Mouse (Mus musculus) splenic B cell, adult 2 months (primary cell): ENCODE data around the gene Hmx3.

Experiments used
- DNase-seq: peaks from one replicate; pipeline ENCODE4 v3.0.0-alpha.2; 2011; ENCODE audit warnings: low read depth, low spot score
- H3K27me3 ChIP-seq: 2 replicates; pipeline ENCODE4 v1.6.1; 2012; ENCODE audit warnings: mild to moderate bottlenecking, low read length, moderate library complexity, mixed read lengths; ENCODE audit not compliant: control insufficient read depth, poor library complexity, insufficient read depth, severe bottlenecking
- H3K36me3 ChIP-seq: 2 replicates; pipeline ENCODE4 v1.6.1; 2012; ENCODE audit warnings: mild to moderate bottlenecking, low read length, moderate library complexity, mixed read lengths; ENCODE audit not compliant: control insufficient read depth, poor library complexity, insufficient read depth, severe bottlenecking

The Hmx3 gene

DNA sequence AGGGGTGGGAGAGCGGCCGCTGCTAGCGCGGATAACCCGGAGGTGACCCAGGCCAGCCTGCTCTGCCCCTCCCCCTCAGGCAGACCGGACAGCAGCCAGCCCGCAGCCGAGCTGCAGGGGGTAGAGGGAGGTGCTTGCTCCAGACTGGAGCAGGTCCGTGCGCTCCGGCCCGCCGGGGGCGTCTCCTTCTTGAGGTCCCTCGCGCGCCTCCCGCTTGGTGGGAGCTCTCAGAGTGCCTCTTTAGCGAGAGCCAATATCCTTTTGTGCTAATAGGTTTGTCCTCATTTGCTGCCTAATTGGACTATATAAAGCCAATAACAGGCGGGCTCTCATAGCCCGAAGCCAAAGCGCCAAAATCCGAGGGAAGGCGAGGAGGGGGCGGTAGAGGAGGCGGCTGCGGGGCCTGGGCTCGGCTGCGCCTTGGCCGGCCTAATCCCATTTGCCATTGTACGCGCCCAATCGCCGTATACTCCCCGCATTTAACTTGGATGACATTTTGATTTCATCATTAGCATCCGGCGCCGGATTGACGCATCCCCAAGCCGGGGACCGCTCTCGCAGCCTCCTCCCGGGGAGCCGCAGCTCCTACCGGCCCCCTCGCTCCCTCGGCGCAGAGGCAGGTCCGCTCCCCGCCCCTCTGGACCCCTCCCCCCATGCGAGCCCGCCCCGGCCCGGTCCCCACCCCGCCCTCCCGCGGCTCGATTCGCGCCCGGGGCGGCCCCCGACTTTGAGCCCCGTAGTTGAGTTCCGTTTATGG lies at the start of gene Hmx3:
Gene Hmx3, plus strand, starts transcription at position 753 of the 757 bp plus-strand sequence.
- Histone ChIP-seq H3K36me3 (no peaks in the 10 kb centered on the region), H3K27me3 (peaks cover 11% of the 10 kb centered on the region; the same call in 1 of the 2 replicates)
- peak; percentile 38 for DNase-seq

- no peak for DNase-seq
- Histone ChIP-seq H3K36me3 (no peaks in the 10 kb centered on the region), H3K27me3 (no peaks in the 10 kb centered on the region)
Observed at GRCm38 (mm10) chr7:131503739-131504138, 38.9 kb upstream of the Hmx3 start.

- H3K27me3 ChIP-seq = peaks cover 11% of the 10 kb centered on the region; the same call in 1 of the 2 replicates
- DNase-seq = peak; percentile 85
- H3K36me3 ChIP-seq = no peaks in the 10 kb centered on the region
Observed at GRCm38 (mm10) chr7:131539979-131540378, 2.7 kb upstream of the Hmx3 start.

- no peaks in the 10 kb centered on the region for H3K36me3 ChIP-seq
- H3K27me3 ChIP-seq = peaks cover 11% of the 10 kb centered on the region; the same call in 1 of the 2 replicates
- DNase-seq = peak; percentile 31
Observed at GRCm38 (mm10) chr7:131541184-131542114, 1.2 kb upstream of the Hmx3 start.

- H3K36me3 ChIP-seq = no peaks in the 10 kb centered on the region
- peaks cover 11% of the 10 kb centered on the region; the same call in 1 of the 2 replicates for H3K27me3 ChIP-seq
- peak; percentile 20 for DNase-seq
Observed at GRCm38 (mm10) chr7:131542872-131543622, 380 bp downstream of the Hmx3 start.

DNA sequence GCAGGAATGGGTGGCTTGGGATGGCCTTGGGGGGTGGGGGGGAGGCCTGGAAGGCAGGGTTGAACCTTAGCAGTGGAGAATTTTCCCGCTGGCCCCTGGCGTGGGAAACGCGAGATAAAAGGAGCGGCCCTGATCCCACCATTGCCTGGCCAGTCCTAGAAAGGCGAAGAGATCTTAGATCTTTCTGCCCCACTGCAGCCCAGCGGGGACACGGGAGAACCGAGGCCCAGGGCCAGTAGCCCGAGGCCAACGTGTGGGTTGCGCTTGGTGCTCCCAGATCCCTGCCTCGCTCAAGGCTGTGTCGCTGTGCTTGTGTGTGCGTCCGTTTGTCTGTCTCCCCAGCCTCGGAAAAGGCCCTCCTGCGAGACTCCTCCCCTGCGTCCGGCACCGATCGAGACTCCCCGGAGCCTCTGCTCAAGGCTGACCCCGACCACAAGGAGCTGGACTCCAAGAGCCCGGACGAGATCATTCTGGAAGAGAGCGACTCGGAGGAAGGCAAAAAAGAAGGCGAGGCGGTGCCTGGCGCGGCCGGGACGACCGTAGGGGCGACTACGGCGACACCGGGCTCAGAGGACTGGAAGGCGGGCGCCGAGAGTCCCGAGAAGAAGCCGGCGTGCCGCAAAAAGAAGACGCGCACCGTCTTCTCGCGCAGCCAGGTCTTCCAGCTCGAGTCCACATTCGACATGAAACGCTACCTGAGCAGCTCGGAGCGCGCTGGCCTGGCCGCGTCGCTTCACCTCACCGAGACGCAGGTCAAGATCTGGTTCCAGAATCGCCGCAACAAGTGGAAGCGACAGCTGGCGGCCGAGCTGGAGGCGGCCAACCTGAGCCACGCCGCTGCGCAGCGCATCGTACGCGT lies 1.2 kb downstream of the Hmx3 start:
- peak; percentile 45 for DNase-seq
- peaks cover 11% of the 10 kb centered on the region; the same call in 1 of the 2 replicates for H3K27me3 ChIP-seq
- no peaks in the 10 kb centered on the region for H3K36me3 ChIP-seq

DNA sequence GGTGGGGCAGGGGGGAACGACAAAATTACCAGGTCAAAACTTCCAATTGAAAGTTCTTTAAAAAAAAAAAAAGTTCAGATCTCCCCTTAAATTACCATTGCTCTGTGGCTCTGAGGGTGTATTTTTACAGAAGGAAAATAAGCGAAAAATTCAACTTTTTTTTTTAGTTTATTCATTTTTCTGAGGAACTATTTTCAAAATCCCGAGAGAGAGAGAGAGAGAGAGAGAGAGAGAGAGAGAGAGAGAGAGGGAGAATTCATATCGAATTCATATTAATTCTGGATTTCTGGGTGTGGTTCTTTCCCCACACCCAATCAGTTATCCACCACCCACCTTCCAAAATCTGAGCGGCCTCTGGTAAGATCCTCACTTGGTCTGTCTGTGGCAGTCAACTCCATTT lies 2.2 kb downstream of the Hmx3 start:
- no peaks in the 10 kb centered on the region for H3K36me3 ChIP-seq

DNA sequence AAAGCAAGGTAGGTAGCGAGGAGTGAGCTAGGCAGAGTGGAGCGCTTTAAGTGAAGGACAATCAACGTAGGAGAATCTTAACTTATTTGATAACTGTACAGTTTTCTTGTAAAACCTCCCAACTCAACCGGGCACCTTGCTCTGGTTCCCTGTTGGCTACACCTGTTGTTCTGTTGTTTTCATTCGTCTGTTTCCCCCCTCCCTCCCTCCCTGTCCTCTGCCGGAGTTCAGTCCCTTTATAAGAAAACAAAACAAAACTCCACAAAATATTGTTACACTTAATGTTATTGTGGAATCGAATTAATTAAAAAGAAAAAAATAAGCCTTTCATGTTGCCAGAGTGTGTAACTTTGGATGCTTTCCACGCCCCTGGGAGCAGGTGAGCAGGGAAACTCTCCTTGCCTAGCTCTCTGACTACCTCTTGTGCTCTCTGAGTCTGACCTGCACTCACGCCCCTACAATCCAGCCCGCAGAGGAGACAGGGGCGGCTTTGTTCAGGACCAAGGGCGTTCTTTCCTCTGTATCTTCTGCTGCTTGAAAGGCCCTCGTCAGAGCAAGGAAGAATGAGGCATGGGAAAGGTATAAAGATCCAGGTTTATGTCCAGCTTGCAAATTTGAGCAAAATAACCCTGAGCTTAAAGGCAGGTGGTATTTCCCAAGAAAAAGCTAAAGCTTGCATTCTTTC lies 3.2 kb downstream of the Hmx3 start:
- Histone ChIP-seq H3K27me3 (peaks cover 6% of the 10 kb centered on the region; the same call in 1 of the 2 replicates), H3K36me3 (no peaks in the 10 kb centered on the region)
- DNase-seq = no peak

More for the DNA sequence above, 2.2 kb downstream of the Hmx3 start:
- DNase-seq = no peak
- peaks cover 11% of the 10 kb centered on the region; the same call in 1 of the 2 replicates for H3K27me3 ChIP-seq

- Histone ChIP-seq H3K36me3 (no peaks in the 10 kb centered on the region), H3K27me3 (peaks cover 4% of the 10 kb centered on the region; the same call in 1 of the 2 replicates)
- DNase-seq = no peak
Observed at GRCm38 (mm10) chr7:131546423-131546822, 3.8 kb downstream of the Hmx3 start.

GRCm38 (mm10) chr7:131547481-131547880 lies 4.8 kb downstream of the Hmx3 start:
- Histone ChIP-seq H3K36me3 (no peaks in the 10 kb centered on the region), H3K27me3 (peaks cover 4% of the 10 kb centered on the region; the same call in 1 of the 2 replicates)
- no peak for DNase-seq

- DNase-seq = no peak
- H3K36me3 ChIP-seq = no peaks in the 10 kb centered on the region
Observed at GRCm38 (mm10) chr7:131548473-131548872, 5.8 kb downstream of the Hmx3 start, which contains the start of gene Hmx2. TSS of gene Hmx2 (plus strand) at chr7:131548773.

DNA sequence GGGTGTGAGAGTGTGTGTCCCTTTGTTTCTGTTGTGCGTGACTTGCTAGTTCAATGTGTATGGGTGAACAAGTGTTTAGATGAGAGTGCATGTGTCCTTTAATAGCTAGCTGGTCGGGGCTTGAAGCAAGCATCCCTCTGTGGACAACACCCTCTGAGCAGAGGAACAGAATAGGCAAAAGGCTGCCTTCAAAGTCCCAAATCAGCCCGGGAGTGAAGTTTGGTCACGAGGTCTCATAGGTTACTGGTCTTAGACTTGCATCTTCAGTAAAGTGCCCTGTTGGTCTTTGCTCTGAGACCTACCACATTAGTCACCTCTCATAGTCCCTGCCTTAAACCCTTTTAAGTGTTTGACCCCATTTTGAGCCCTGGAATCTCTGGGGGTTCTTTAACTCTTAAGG lies 8.8 kb downstream of the Hmx3 start:
- DNase-seq = no peak
- Histone ChIP-seq H3K36me3 (no peaks in the 10 kb centered on the region), H3K27me3 (peaks cover 3% of the 10 kb centered on the region; the same call in 1 of the 2 replicates)

More at GRCm38 (mm10) chr7:131548473-131548872, 5.8 kb downstream of the Hmx3 start, which contains the start of gene Hmx2:
- peaks cover under 1% of the 10 kb centered on the region; the same call in 1 of the 2 replicates for H3K27me3 ChIP-seq
